Mouse (Mus musculus) gastrocnemius, adult 18-20 months (tissue): ENCODE data around the gene Cdh23. TPM values are rescaled to one million over a fixed set of nuclear protein-coding genes. Genes with fewer than 3 reads are reported as not detected.

Experiments
- DNase-seq: peaks from one replicate; pipeline ENCODE4 v3.0.0; 2021; ENCODE audit warnings: low spot score
- total RNA-seq, 2 experiments: library from RNA; stranded (reverse); gene quantifications; 2 replicates each; pipeline ENCODE4 v1.2.3; 2021

The Cdh23 gene
- total RNA-seq, 2 experiments from 2014 or later, result 1.3 to 2.7 TPM

- DNase-seq, result no peak
Observed at GRCm38 (mm10) chr10:60578738-60579538, 117.4 kb downstream of the Cdh23 start.

- DNase-seq, result no peak
Observed at GRCm38 (mm10) chr10:60577920-60578737, 118.2 kb downstream of the Cdh23 start.

GRCm38 (mm10) chr10:60577125-60577919 lies 119.0 kb downstream of the Cdh23 start:
- peak; percentile 18 for DNase-seq

GRCm38 (mm10) chr10:60574851-60575250 lies 121.4 kb downstream of the Cdh23 start:
- DNase-seq, result no peak

GRCm38 (mm10) chr10:60571491-60571890 lies 124.8 kb downstream of the Cdh23 start:
- DNase-seq, result no peak

- no peak for DNase-seq
Observed at GRCm38 (mm10) chr10:60566369-60567037, 129.8 kb downstream of the Cdh23 start.

GRCm38 (mm10) chr10:60564136-60564535 lies 132.2 kb downstream of the Cdh23 start:
- no peak for DNase-seq

GRCm38 (mm10) chr10:60562946-60563345 lies 133.3 kb downstream of the Cdh23 start:
- DNase-seq, result no peak

GRCm38 (mm10) chr10:60558491-60558927 lies 137.8 kb downstream of the Cdh23 start:
- DNase-seq, result no peak

- no peak for DNase-seq
Observed at GRCm38 (mm10) chr10:60552951-60553635, 143.2 kb downstream of the Cdh23 start.

- DNase-seq, result no peak
Observed at GRCm38 (mm10) chr10:60539164-60539914, 157.0 kb downstream of the Cdh23 start.

- DNase-seq, result no peak
Observed at GRCm38 (mm10) chr10:60536098-60536811, 160.0 kb downstream of the Cdh23 start.

GRCm38 (mm10) chr10:60532502-60532901 lies 163.8 kb downstream of the Cdh23 start:
- no peak for DNase-seq

GRCm38 (mm10) chr10:60531349-60531748 lies 164.9 kb downstream of the Cdh23 start:
- DNase-seq, result peak; percentile 63

GRCm38 (mm10) chr10:60530633-60531032 lies 165.7 kb downstream of the Cdh23 start:
- no peak for DNase-seq

- DNase-seq, result no peak
Observed at GRCm38 (mm10) chr10:60527949-60528348, 168.3 kb downstream of the Cdh23 start.

GRCm38 (mm10) chr10:60525081-60525480 lies 171.2 kb downstream of the Cdh23 start:
- DNase-seq, result no peak

- DNase-seq, result no peak
Observed at GRCm38 (mm10) chr10:60516286-60516685, 180.0 kb downstream of the Cdh23 start.

- no peak for DNase-seq
Observed at GRCm38 (mm10) chr10:60498538-60498937, 197.8 kb downstream of the Cdh23 start.
